Mouse (Mus musculus): ENCODE measurements around the gene Mrpl12.

DNA sequence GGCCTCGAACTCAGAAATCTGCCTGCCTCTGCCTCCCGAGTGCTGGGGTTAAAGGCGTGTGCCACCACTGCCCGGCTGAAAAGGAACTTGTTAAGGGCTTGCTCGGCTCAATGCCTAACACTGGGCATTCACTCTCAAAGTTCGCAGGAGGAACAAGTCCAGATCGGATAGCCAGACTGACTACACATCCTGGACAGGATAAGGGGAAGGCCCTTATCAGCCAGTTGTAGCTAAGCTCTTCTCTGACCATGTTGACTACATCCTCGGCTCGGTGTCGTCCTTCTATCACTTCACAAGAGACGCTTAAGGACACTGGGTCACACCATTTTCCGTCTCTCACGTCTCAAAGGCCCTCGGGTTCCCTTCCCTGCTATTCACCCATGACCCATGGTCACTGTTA lies 27.0 kb upstream of the Mrpl12 start:
- TF ChIP-seq CTCF (conservative IDR thresholded peaks at IDR 0.05; ENCODE audit: insufficient read depth, insufficient read length, low read depth, low read length) = no peak
- TF ChIP-seq POLR2A (IDR thresholded peaks at IDR 0.05; ENCODE audit: low read depth, low read length) = no peak

All from kidney, adult 2 months (tissue).